Mouse (Mus musculus) lung, postnatal 14 days (tissue): ENCODE measurements around the gene Fam240a.
A peak's percentile ranks its signal among the peaks of the same experiment; 100 is the strongest.

Source experiments
- DNase-seq: peaks from one replicate; pipeline ENCODE4 v3.0.0; 2021

Fam240a gene

DNA sequence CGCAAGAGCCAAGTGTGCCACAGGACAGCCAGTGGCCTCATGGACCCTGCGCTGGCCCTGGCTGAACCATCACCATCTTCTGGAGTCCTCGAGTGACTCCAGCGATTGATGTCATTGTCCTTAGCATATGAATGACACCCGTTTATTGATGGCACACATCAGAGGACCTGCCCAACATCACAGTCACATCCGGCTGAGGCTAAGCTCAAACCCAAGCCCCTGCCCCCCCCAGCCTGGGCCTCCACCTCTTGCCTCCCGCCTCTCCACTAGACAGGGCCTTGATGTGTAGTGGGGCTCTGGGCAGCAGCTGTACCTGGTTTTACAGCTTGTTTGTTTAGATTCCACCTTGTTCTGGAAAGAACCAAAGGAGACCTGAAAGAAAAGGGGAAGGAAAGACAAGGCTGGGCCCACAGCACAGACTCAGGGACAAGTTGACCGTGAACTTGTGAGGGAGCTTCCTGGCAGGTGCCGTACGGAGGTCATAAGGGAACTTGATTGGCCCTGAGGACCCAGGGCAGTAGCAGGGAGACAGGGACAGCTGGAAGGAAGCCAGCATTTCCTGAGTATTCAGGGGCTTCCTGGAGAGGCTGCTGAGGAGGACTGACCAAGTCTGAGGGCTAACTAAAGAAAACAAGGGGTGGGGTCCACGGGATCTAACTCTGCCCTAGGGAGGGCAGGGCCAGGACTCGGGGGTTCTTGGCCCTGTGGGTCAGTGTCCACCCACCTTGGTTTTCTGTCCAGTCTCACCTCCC is 25.4 kb downstream of the Fam240a start:
- peak; percentile 50 for DNase-seq

- no peak for DNase-seq
Measured at GRCm38 (mm10) chr9:110890026-110890783, 26.5 kb downstream of the Fam240a start.

GRCm38 (mm10) chr9:110888935-110889334 is 27.7 kb downstream of the Fam240a start:
- no peak for DNase-seq

DNA sequence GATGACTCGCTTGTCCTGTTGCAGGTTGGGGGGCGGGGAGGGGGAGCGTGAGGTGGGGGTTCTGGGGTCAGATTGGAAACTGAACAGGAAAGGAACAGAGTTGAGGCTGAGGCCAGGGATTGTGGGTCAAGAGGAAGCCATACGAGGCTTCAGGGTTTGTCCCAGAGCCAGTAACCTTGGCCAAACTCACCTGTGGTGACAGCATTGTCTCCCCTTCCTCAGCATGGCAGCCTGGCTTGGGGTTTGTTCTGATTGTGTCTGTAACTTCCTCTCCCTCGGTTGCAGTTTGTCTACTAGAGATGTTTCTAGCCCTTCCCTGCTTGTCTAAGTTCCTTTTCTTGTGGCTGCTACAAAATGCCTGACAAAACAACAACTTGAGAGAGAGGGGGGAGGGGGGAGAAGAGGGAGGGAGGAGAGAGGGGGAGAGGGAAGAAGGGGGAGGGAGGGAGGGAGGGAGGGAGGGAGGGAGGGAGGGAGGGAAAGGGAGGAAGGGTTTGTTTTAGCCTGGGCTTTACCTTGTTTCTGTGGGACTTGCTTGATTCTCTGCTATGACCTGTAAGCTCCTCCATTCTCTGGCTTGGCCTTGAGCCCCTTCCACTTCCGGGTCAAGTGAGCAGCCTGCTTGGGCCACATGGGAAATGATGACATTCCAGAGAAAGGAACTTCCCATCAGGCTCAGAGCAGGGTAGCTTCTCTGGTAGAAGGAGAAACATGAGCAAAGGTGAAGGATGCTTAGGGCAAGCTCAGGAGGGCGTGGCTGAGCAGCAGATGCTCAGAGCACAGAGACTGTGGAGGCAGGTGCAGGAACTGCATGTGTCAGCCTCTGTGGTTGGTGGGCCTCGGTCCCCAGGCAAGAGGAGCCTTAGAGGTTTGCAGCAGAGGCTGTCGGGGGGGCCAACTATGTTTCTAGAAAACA is 29.0 kb downstream of the Fam240a start:
- no peak for DNase-seq

- DNase-seq: peak; percentile 64
Measured at GRCm38 (mm10) chr9:110881953-110882352, 34.7 kb downstream of the Fam240a start.

- DNase-seq: peak; percentile 62
Measured at GRCm38 (mm10) chr9:110880772-110881171, 35.9 kb downstream of the Fam240a start.

- DNase-seq: peak; percentile 87
Measured at GRCm38 (mm10) chr9:110879998-110880561, 36.6 kb downstream of the Fam240a start, which contains the start of gene Tmie. Tmie (minus strand) TSS chr9:110880113.

GRCm38 (mm10) chr9:110879191-110879920 is 37.3 kb downstream of the Fam240a start, which contains the start of gene Als2cl:
Als2cl (plus strand) TSS chr9:110879870.
- DNase-seq: no peak

- peak; percentile 63 for DNase-seq
Measured at GRCm38 (mm10) chr9:110877888-110878287, 38.8 kb downstream of the Fam240a start.

- DNase-seq: no peak
Measured at GRCm38 (mm10) chr9:110877353-110877752, 39.3 kb downstream of the Fam240a start.

DNA sequence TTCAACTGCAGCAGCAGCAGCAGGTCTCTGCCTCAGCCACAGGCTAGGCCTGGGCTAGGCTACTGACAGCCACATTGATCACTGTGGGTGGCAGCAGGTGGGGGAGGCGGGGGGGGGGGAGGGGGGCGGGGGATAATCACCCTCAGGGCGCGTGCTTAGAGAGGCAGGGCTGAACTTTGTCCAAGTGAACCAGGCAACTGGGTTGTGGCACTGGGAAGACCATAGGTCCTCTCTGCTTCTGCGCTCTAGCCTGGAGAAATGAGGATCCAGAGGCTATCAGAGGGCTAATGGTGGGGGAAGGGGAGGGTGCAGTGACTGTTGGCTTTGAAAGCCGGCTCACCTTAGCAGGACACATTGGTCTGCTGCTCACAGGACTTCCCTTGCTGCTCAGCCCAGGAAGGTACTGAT is 41.4 kb downstream of the Fam240a start:
- no peak for DNase-seq

- DNase-seq: no peak
Measured at GRCm38 (mm10) chr9:110874660-110875191, 41.9 kb downstream of the Fam240a start.

GRCm38 (mm10) chr9:110873681-110874659 is 42.7 kb downstream of the Fam240a start:
- DNase-seq: no peak

- peak; percentile 72 for DNase-seq
Measured at GRCm38 (mm10) chr9:110871030-110871429, 45.6 kb downstream of the Fam240a start.
